Mouse (Mus musculus): ENCODE data around the gene Mosmo. TPM values are rescaled to one million over a fixed set of nuclear protein-coding genes. Genes with fewer than 3 reads are reported as not detected.
"Not testable (repeated sequence)": the region's sequence is repeated elsewhere in the genome, so short reads cannot be mapped to it uniquely, and the experiment has no call there.

The Mosmo gene
- polyA plus RNA-seq, 1 experiment from 2014 or later = 15.6 TPM

- H3K36me3 ChIP-seq = no peaks in the 10 kb centered on the region
- H3K27ac ChIP-seq (replicated peaks) = no peak overlapping the region
- H3K27me3 ChIP-seq = no peaks in the 10 kb centered on the region
- H3K4me3 ChIP-seq = no peak overlapping the region
- peaks cover 2% of the 10 kb centered on the region; the same call in 1 of the 2 replicates for H3K4me1 ChIP-seq
- no peaks in the 10 kb centered on the region for H3K9me3 ChIP-seq
- 90% methylated on average over 2 of the region's 2 CpGs for WGBS
- no peak for ATAC-seq (replicated peaks)
- H3K9ac ChIP-seq (replicated peaks) = no peak overlapping the region
- H3K4me2 ChIP-seq (replicated peaks) = no peak overlapping the region
These were observed 34.7 kb downstream of the Mosmo start for GRCm38 (mm10) chr7:120712071-120712470.

GRCm38 (mm10) chr7:120713225-120713624 is 35.8 kb downstream of the Mosmo start:
- Histone ChIP-seq H3K9ac (replicated peaks) (no peak overlapping the region), H3K27ac (replicated peaks) (no peak overlapping the region), H3K4me2 (replicated peaks) (no peak overlapping the region), H3K4me1 (peaks cover 9% of the 10 kb centered on the region; the same call in 1 of the 2 replicates), H3K27me3 (no peaks in the 10 kb centered on the region), H3K9me3 (no peaks in the 10 kb centered on the region), H3K36me3 (no peaks in the 10 kb centered on the region), H3K4me3 (no peak overlapping the region)
- WGBS = 97% methylated on average over 2 of the region's 2 CpGs
- ATAC-seq (replicated peaks) = no peak

- not testable (repeated sequence) for ATAC-seq (replicated peaks); H3K9me3 ChIP-seq; H3K27ac ChIP-seq (replicated peaks); H3K27me3 ChIP-seq; H3K9ac ChIP-seq (replicated peaks); H3K4me2 ChIP-seq (replicated peaks); H3K4me1 ChIP-seq; H3K4me3 ChIP-seq; H3K36me3 ChIP-seq
- 83% methylated on average over 11 of the region's 11 CpGs for WGBS
These were observed 36.5 kb downstream of the Mosmo start for GRCm38 (mm10) chr7:120713951-120714350.

- H3K4me2 ChIP-seq (replicated peaks) = no peak overlapping the region
- H3K4me1 ChIP-seq = peaks cover 9% of the 10 kb centered on the region; the same call in 1 of the 2 replicates
- no peaks in the 10 kb centered on the region for H3K9me3 ChIP-seq
- no peaks in the 10 kb centered on the region for H3K36me3 ChIP-seq
- no peak overlapping the region for H3K9ac ChIP-seq (replicated peaks)
- H3K27me3 ChIP-seq = no peaks in the 10 kb centered on the region
- ATAC-seq (replicated peaks) = no peak
- no peak overlapping the region for H3K27ac ChIP-seq (replicated peaks)
- no peak overlapping the region for H3K4me3 ChIP-seq
- 55% methylated on average over 2 of the region's 2 CpGs for WGBS
These were observed 39.8 kb downstream of the Mosmo start for GRCm38 (mm10) chr7:120717261-120717660.

GRCm38 (mm10) chr7:120721051-120721450 is 43.6 kb downstream of the Mosmo start:
- Histone ChIP-seq H3K36me3 (no peaks in the 10 kb centered on the region), H3K4me1 (peaks cover 15% of the 10 kb centered on the region), H3K4me3 (no peak overlapping the region), H3K27ac (replicated peaks) (no peak overlapping the region), H3K9me3 (no peaks in the 10 kb centered on the region), H3K9ac (replicated peaks) (no peak overlapping the region), H3K4me2 (replicated peaks) (no peak overlapping the region), H3K27me3 (no peaks in the 10 kb centered on the region)
- 91% methylated on average over 5 of the region's 5 CpGs for WGBS
- no peak for ATAC-seq (replicated peaks)

- Histone ChIP-seq H3K9ac (replicated peaks) (no peak overlapping the region), H3K27ac (replicated peaks) (no peak overlapping the region), H3K4me3 (no peak overlapping the region), H3K27me3 (no peaks in the 10 kb centered on the region), H3K4me2 (replicated peaks) (no peak overlapping the region), H3K36me3 (no peaks in the 10 kb centered on the region), H3K9me3 (no peaks in the 10 kb centered on the region), H3K4me1 (peaks cover 15% of the 10 kb centered on the region)
- no peak for ATAC-seq (replicated peaks)
- WGBS = 86% methylated on average over 8 of the region's 8 CpGs
These were observed 44.0 kb downstream of the Mosmo start for GRCm38 (mm10) chr7:120721456-120721855.

- Histone ChIP-seq H3K9me3 (no peaks in the 10 kb centered on the region), H3K4me3 (no peak overlapping the region), H3K4me1 (peaks cover 13% of the 10 kb centered on the region), H3K4me2 (replicated peaks) (no peak overlapping the region), H3K9ac (replicated peaks) (no peak overlapping the region), H3K27me3 (no peaks in the 10 kb centered on the region), H3K27ac (replicated peaks) (no peak overlapping the region), H3K36me3 (no peaks in the 10 kb centered on the region)
- no peak for ATAC-seq (replicated peaks)
- WGBS = 96% methylated on average over 4 of the region's 4 CpGs
These were observed 44.6 kb downstream of the Mosmo start for GRCm38 (mm10) chr7:120722063-120722462.

- H3K36me3 ChIP-seq = peaks cover 2% of the 10 kb centered on the region; the same call in 1 of the 2 replicates
- no peak overlapping the region for H3K9ac ChIP-seq (replicated peaks)
- H3K27ac ChIP-seq (replicated peaks) = peak overlapping the region; percentile 62
- H3K4me1 ChIP-seq = peaks cover 8% of the 10 kb centered on the region
- WGBS = 21% methylated on average over 8 of the region's 8 CpGs
- H3K9me3 ChIP-seq = no peaks in the 10 kb centered on the region
- peak; percentile 69 for ATAC-seq (replicated peaks)
- H3K27me3 ChIP-seq = no peaks in the 10 kb centered on the region
- no peak overlapping the region for H3K4me2 ChIP-seq (replicated peaks)
- no peak overlapping the region for H3K4me3 ChIP-seq
These were observed 45.4 kb downstream of the Mosmo start for GRCm38 (mm10) chr7:120722839-120723278.

- WGBS = 91% methylated on average over 3 of the region's 3 CpGs
- Histone ChIP-seq H3K27ac (replicated peaks) (no peak overlapping the region), H3K27me3 (no peaks in the 10 kb centered on the region), H3K36me3 (peaks cover 17% of the 10 kb centered on the region), H3K4me2 (replicated peaks) (no peak overlapping the region), H3K9ac (replicated peaks) (no peak overlapping the region), H3K9me3 (no peaks in the 10 kb centered on the region), H3K4me3 (no peak overlapping the region), H3K4me1 (peaks cover 4% of the 10 kb centered on the region)
- ATAC-seq (replicated peaks) = no peak
These were observed 50.2 kb downstream of the Mosmo start for GRCm38 (mm10) chr7:120727581-120727980.

- ATAC-seq (replicated peaks) = no peak
- Histone ChIP-seq H3K9me3 (no peaks in the 10 kb centered on the region), H3K9ac (replicated peaks) (no peak overlapping the region), H3K36me3 (peaks cover 18% of the 10 kb centered on the region), H3K4me3 (no peak overlapping the region), H3K4me2 (replicated peaks) (no peak overlapping the region), H3K4me1 (no peaks in the 10 kb centered on the region), H3K27me3 (no peaks in the 10 kb centered on the region), H3K27ac (replicated peaks) (no peak overlapping the region)
- WGBS = 89% methylated on average over 5 of the region's 5 CpGs
These were observed 52.2 kb downstream of the Mosmo start for GRCm38 (mm10) chr7:120729635-120730034.

- H3K4me3 ChIP-seq = no peak overlapping the region
- no peak overlapping the region for H3K9ac ChIP-seq (replicated peaks)
- WGBS = 86% methylated on average over 7 of the region's 7 CpGs
- no peak overlapping the region for H3K4me2 ChIP-seq (replicated peaks)
- no peaks in the 10 kb centered on the region for H3K9me3 ChIP-seq
- H3K27me3 ChIP-seq = no peaks in the 10 kb centered on the region
- H3K36me3 ChIP-seq = peaks cover 18% of the 10 kb centered on the region
- no peaks in the 10 kb centered on the region for H3K4me1 ChIP-seq
- ATAC-seq (replicated peaks) = no peak
- no peak overlapping the region for H3K27ac ChIP-seq (replicated peaks)
These were observed 55.5 kb downstream of the Mosmo start for GRCm38 (mm10) chr7:120732906-120733305.

GRCm38 (mm10) chr7:120739018-120739417 is 61.6 kb downstream of the Mosmo start, which contains the start of gene Vwa3a:
Vwa3a (plus strand) TSS chr7:120739318.
- Histone ChIP-seq H3K4me3 (no peak within 1 kb of the TSS), H3K27me3 (no peaks in the 10 kb centered on the region), H3K9me3 (no peaks in the 10 kb centered on the region), H3K4me2 (replicated peaks) (no peak within 1 kb of the TSS), H3K4me1 (peaks cover 18% of the 10 kb centered on the region), H3K27ac (replicated peaks) (peak within 1 kb of the TSS; percentile 38), H3K9ac (replicated peaks) (no peak within 1 kb of the TSS), H3K36me3 (peaks cover 4% of the 10 kb centered on the region; the same call in 1 of the 2 replicates)
- WGBS = 83% methylated on average over 6 of the region's 6 CpGs
- ATAC-seq (replicated peaks) = no peak

- 11% methylated on average over 5 of the region's 5 CpGs for WGBS
- Histone ChIP-seq H3K4me3 (no peak overlapping the region), H3K27me3 (no peaks in the 10 kb centered on the region), H3K9ac (replicated peaks) (no peak overlapping the region), H3K4me2 (replicated peaks) (no peak overlapping the region), H3K27ac (replicated peaks) (peak overlapping the region; percentile 38), H3K36me3 (peaks cover 3% of the 10 kb centered on the region; the same call in 1 of the 2 replicates), H3K4me1 (peaks cover 20% of the 10 kb centered on the region), H3K9me3 (no peaks in the 10 kb centered on the region)
- ATAC-seq (replicated peaks) = peak; percentile 78
These were observed 62.2 kb downstream of the Mosmo start for GRCm38 (mm10) chr7:120739558-120740101.

Measured in forebrain, embryonic 15.5 days (tissue).